Mouse (Mus musculus) lung, embryonic 14.5 days (tissue): ENCODE data around the gene Eif2s1. TPM values are rescaled to one million over a fixed set of nuclear protein-coding genes. Genes with fewer than 3 reads are reported as not detected.

Source experiments
- ATAC-seq: fragments of 200-750 bp; cut with Nextera tagmentation; 2 replicates; pipeline ENCODE4 v1.8.0; 2017; ENCODE audit warnings: mild to moderate bottlenecking, moderate TSS enrichment, moderate library complexity; ENCODE audit not compliant: insufficient read depth
- DNase-seq: peaks from one replicate; pipeline ENCODE4 v3.0.0-alpha.2; 2015
- H3K27ac ChIP-seq: fragments of 300-500 bp; sonication (generic); 2 replicates; pipeline ENCODE4 v1.5.1; 2014; ENCODE audit warnings: low read depth, mild to moderate bottlenecking, moderate library complexity
- H3K27me3 ChIP-seq: fragments of 300-500 bp; sonication (generic); 2 replicates; pipeline ENCODE4 v1.6.1; 2014; ENCODE audit warnings: low read length, control low read depth; ENCODE audit not compliant: insufficient read depth
- H3K36me3 ChIP-seq: fragments of 300-500 bp; sonication (generic); 2 replicates; pipeline ENCODE4 v1.6.1; 2014; ENCODE audit warnings: control low read depth; ENCODE audit not compliant: insufficient read depth
- H3K4me1 ChIP-seq: fragments of 300-500 bp; sonication (generic); 2 replicates; pipeline ENCODE4 v1.6.1; 2014; ENCODE audit warnings: antibody characterized with exemption, control low read depth; ENCODE audit not compliant: insufficient read depth
- H3K4me2 ChIP-seq: fragments of 300-500 bp; sonication (generic); 2 replicates; pipeline ENCODE4 v1.6.1; 2014; ENCODE audit warnings: mild to moderate bottlenecking
- H3K4me3 ChIP-seq: fragments of 300-500 bp; sonication (generic); 2 replicates; pipeline ENCODE4 v1.5.1; 2014; ENCODE audit warnings: low read depth, low read length
- H3K9ac ChIP-seq: fragments of 300-500 bp; sonication (generic); 2 replicates; pipeline ENCODE4 v1.6.1; 2014
- H3K9me3 ChIP-seq: fragments of 300-500 bp; sonication (generic); 2 replicates; pipeline ENCODE4 v1.6.1; 2016; ENCODE audit warnings: low read depth, low read length, control low read depth
- CTCF ChIP-seq: IDR thresholded peaks from 2 replicates; pipeline ENCODE4 v1.5.1; 2016; ENCODE audit warnings: antibody characterized with exemption, low read depth
- WGBS: fragments of 180-500 bp; shearing (Covaris S2); extraction: QIAGEN DNeasy Blood & Tissue Kit; methylation state at CpG from one replicate; pipeline ENCODE4 v1.1.7; 2014; 5-methylcytosine and 5-hydroxymethylcytosine counted together
- polyA plus RNA-seq: library from polyadenylated mRNA; unstranded; fragments of >200 nt; fragmentation: Nextera tagmentation; extraction: Ambion mirVana; gene quantifications from 2 replicates; pipeline ENCODE4 v1.2.1, GENCODE M21; 2014

Eif2s1 gene
- 231 and 243 TPM in 2 replicates for polyA plus RNA-seq

DNA sequence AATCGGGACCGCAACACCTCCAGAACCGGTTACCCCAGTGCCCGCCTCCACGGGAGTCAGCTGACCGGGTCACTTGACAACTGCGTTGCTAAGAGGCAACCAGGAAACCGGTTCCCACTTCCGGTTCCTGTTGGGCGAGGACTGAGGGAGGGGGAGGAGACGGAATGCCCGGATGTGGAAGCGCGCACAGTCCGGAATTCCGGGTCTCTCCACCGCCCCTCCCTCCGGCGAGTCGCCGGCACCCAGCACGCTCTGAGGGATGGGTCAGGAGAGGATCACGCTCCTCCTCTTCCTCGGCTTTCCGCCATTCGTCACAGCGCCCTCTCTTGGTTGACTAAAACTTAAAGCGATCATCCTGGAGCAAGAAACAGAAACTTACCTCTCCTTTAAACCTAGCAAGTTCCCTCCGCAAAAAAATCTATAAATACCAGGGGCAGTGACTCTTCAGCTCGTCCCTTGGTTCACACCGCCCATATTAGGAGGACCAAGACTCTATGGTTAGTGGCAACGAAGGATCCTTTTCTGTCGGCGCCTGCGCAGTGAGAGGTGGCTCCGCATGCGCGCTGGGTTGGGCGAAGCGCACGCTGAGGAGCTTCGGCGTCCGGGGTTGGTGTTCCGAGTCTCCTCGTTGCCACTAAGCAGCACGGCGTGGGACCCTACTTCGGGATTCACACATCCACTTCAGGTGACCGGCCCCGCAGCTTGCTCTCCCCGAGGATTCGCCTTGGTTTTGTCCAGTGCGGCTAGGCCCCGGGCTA is at the start of gene Eif2s1, which contains the start of gene Atp6v1d:
Gene Eif2s1 (plus strand): TSS at position 324 of the 758 bp plus-strand sequence.
Gene Atp6v1d (minus strand): TSS at position 143 of the 758 bp plus-strand sequence.
- DNase-seq (peak; percentile 99), ATAC-seq (peak; percentile 100)
- peak within 1 kb of the TSS; percentile 81 for H3K4me3 ChIP-seq
- no peaks in the 10 kb centered on the region for H3K9me3 ChIP-seq
- peak within 1 kb of the TSS; percentile 93 for H3K27ac ChIP-seq
- H3K4me1 ChIP-seq = no peaks in the 10 kb centered on the region
- peak within 1 kb of the TSS; percentile 87 for H3K4me2 ChIP-seq
- peak; percentile 84 for TF ChIP-seq CTCF
- peaks cover 12% of the 10 kb centered on the region for H3K36me3 ChIP-seq
- under 1% methylated on average over 55 of the region's 55 CpGs for WGBS
- peak within 1 kb of the TSS; percentile 90 for H3K9ac ChIP-seq
- no peaks in the 10 kb centered on the region for H3K27me3 ChIP-seq

DNA sequence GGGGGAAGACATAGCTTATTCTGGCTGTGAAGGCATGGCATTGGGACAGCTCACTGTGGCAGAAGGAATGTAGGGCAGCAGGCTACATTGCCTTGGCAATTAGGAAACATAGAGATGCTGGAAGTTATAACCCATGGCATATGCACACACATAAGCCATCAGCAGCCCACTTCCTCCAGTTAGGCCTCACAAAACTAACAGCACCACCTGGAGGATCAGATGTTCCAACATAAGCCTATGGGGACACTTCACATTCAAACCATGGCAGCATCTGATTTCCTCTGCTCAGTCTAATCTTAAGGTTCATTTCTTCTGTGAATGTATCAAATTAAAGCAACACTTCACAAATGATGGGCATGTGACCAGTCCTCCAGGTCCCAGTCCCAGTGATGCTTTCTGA is 47.2 kb upstream of the Eif2s1 start:
- DNase-seq (peak; percentile 9), ATAC-seq (no peak)
- H3K9me3 ChIP-seq = no peaks in the 10 kb centered on the region
- 0 out of 2 replicates have a peak, but pooled peaks cover 7% of the 10 kb centered on the region for H3K36me3 ChIP-seq
- no peak overlapping the region for H3K4me2 ChIP-seq
- peak; percentile 23; the same call in 1 of the 2 replicates for TF ChIP-seq CTCF
- no peaks in the 10 kb centered on the region for H3K4me1 ChIP-seq
- H3K27ac ChIP-seq = no peak overlapping the region
- no peak overlapping the region for H3K4me3 ChIP-seq
- no peaks in the 10 kb centered on the region for H3K27me3 ChIP-seq
- H3K9ac ChIP-seq = no peak overlapping the region

DNA sequence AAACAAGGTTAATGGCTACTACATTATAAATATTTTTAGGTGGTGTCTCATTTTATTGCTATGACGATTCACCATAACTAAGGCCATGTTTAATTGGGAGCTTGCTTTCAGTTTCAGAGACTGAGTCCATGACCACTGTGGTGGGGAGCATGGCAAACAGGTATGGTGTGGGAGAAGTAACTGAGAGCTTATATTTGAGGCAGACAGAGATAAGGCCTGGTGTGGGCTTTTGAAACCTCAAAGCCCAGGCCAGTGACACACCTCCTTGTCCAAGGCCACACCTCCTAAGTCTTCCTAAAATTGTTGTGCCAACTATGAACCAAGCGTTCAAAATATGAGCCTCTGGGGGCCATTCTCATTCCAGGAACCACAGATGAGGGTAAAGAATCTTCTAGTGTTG is 27.1 kb upstream of the Eif2s1 start:
- peaks cover 57% of the 10 kb centered on the region for H3K36me3 ChIP-seq
- ATAC-seq = no peak

DNA sequence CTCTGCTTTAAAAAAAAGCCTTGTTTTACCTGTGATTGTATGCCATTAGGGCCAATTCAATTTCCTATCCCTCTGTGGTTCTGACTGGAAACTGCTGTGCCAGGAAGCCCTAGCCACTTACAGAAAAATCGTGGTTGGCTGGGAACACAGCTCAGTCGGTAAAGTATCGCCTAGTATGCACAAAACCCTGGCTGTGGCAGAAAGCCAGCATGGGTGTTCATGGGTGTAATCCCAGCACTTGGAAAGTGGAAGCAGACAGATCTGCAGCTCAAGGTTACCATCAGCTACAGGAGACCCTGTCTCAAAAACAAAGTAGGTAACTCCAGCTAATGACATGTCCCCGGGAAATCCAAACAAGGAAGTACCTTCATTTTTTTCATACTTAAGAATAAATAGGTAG is 21.7 kb upstream of the Eif2s1 start:
- Histone ChIP-seq H3K27ac (no peak overlapping the region), H3K27me3 (no peaks in the 10 kb centered on the region), H3K36me3 (peaks cover 67% of the 10 kb centered on the region), H3K4me2 (no peak overlapping the region), H3K9me3 (no peaks in the 10 kb centered on the region), H3K4me1 (no peaks in the 10 kb centered on the region), H3K9ac (no peak overlapping the region), H3K4me3 (no peak overlapping the region)
- DNase-seq (no peak), ATAC-seq (no peak)
- 81% methylated on average over 4 of the region's 4 CpGs for WGBS
- TF ChIP-seq CTCF = no peak

More for the DNA sequence above, 27.1 kb upstream of the Eif2s1 start:
- no peak overlapping the region for H3K9ac ChIP-seq
- no peak for DNase-seq
- no peaks in the 10 kb centered on the region for H3K9me3 ChIP-seq
- no peak for TF ChIP-seq CTCF
- H3K27ac ChIP-seq = no peak overlapping the region
- no peak overlapping the region for H3K4me3 ChIP-seq
- WGBS = 88% methylated on average over 2 of the region's 2 CpGs
- no peak overlapping the region for H3K4me2 ChIP-seq
- no peaks in the 10 kb centered on the region for H3K27me3 ChIP-seq
- H3K4me1 ChIP-seq = no peaks in the 10 kb centered on the region

DNA sequence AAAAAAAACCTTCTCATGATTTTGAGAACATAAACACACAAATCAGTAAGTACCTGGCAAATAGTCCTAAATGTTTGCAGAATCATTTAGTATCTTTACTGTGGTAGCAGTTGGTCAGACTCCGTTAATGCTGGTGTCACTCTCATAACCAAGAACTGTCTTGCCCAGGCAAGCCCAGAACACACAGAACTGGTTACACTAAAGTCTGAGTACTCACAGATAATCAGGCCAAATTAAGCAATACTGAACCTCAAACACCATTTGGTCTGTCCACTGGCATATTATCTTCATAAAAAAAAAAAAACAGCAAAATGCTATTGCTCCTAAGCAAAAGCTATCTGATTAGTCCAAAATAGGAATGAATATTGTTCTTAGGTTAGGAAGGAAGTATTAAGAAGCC is 19.2 kb upstream of the Eif2s1 start:
- Histone ChIP-seq H3K36me3 (peaks cover 68% of the 10 kb centered on the region), H3K4me1 (no peaks in the 10 kb centered on the region)
- WGBS = 86% methylated on average over 1 of the region's 1 CpGs

DNA sequence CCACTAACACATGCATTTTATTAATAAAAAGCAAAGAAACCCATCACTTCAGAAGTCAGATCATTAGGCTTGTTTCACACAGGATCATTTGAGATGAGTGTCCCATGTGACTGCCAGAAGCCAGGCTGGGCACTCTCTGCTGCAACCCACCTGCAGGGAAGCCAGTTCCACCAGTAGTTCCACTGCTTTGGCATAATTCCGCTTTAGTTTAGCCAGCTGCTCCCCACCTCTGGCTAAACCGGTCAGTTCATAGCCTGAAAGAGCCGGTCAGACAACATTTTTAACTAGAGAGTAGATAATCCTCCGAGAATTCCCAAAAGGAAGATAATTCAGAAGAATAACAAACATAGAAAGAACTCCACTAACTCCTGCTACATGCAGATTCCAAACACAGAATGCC is 13.4 kb upstream of the Eif2s1 start:
- Histone ChIP-seq H3K4me1 (no peaks in the 10 kb centered on the region), H3K4me3 (no peak overlapping the region), H3K36me3 (peaks cover 43% of the 10 kb centered on the region), H3K27me3 (no peaks in the 10 kb centered on the region), H3K4me2 (no peak overlapping the region), H3K9me3 (no peaks in the 10 kb centered on the region), H3K27ac (no peak overlapping the region), H3K9ac (no peak overlapping the region)
- TF ChIP-seq CTCF = no peak
- ATAC-seq (no peak), DNase-seq (no peak)
- WGBS = 84% methylated on average over 4 of the region's 4 CpGs

More for the DNA sequence above, 19.2 kb upstream of the Eif2s1 start:
- no peaks in the 10 kb centered on the region for H3K27me3 ChIP-seq
- ATAC-seq (no peak), DNase-seq (no peak)
- no peak overlapping the region for H3K9ac ChIP-seq
- no peaks in the 10 kb centered on the region for H3K9me3 ChIP-seq
- no peak overlapping the region for H3K27ac ChIP-seq
- H3K4me3 ChIP-seq = no peak overlapping the region
- no peak for TF ChIP-seq CTCF
- H3K4me2 ChIP-seq = no peak overlapping the region

DNA sequence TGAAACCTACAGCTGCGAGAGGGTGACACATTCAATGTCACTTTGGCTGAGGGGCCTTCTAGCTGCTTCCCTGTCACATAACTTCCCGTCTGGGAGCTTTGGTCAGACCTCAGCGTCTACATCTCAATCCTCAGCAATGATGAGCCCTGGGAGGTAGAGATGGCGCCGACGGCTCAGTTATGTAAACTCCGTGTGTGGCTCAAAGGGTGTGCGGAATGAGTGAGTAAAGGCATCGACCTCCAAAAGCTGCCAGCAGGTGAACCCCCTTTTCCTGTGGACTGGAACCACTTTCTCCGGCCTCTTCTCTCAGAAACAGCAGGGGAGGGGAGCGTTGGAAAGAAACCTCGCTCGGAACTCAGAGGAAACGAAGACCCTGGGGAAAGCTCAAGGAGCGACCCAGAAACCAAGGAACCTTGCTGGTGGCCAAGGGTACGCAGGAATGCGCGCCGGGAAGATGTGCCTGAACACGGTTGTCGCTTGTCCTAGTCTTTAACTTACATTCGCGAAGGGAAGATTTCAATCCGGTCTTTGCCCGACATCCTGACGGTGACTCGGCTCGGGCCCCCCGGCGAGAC is 611 bp upstream of the Eif2s1 start:
- peak overlapping the region; percentile 67; the same call in 1 of the 2 replicates for H3K27ac ChIP-seq
- H3K4me3 ChIP-seq = peak overlapping the region; percentile 81
- WGBS = under 1% methylated on average over 30 of the region's 30 CpGs
- TF ChIP-seq CTCF = no peak
- H3K36me3 ChIP-seq = peaks cover 17% of the 10 kb centered on the region
- ATAC-seq (peak; percentile 7), DNase-seq (no peak)
- H3K9ac ChIP-seq = peak overlapping the region; percentile 74
- no peaks in the 10 kb centered on the region for H3K4me1 ChIP-seq
- peak overlapping the region; percentile 87 for H3K4me2 ChIP-seq
- H3K9me3 ChIP-seq = no peaks in the 10 kb centered on the region
- H3K27me3 ChIP-seq = no peaks in the 10 kb centered on the region
